Mouse (Mus musculus): ENCODE results near the gene Lrrc74a. TPM values are rescaled to one million over a fixed set of nuclear protein-coding genes. Genes with fewer than 3 reads are reported as not detected.

The Lrrc74a gene
- total and polyA plus RNA-seq, 3 experiments, result not detected

DNA sequence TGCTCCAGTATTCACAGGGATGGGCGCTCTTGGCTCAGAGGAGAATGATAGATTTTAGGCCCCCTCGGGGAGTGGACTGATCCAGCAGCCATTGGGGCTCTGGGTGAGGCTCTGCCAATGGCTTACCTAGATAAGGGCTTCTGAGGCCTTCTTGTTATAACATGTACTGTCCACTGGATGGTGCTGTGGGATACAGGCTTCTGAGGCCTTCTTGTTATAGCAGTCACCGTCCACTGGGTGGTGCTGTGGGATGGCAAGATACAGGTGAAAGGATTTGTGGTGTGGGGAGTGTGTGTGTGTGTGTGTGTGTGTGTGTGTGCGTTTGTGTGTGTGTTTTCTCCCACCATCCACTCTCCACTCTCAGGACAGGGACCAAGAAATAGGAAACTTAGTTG is 61.7 kb downstream of the Lrrc74a start:
- Histone ChIP-seq H3K4me3 (replicated peaks in 1 of 3; ENCODE audit: low read depth in 2 of 3, low read length in 2 of 3, poor library complexity in 1 of 3) (no peak overlapping the region), H3K79me2 (replicated peaks; ENCODE audit: control insufficient read depth, extremely low read depth, insufficient read depth, poor library complexity, severe bottlenecking) (no peaks in the 10 kb centered on the region), H3K27me3 (replicated peaks) (no peaks in the 10 kb centered on the region), H3K4me1 (ENCODE audit: control insufficient read depth in 1 of 2, insufficient read depth in 2 of 2) (peaks cover 17 to 34% of the 10 kb centered on the region in 2 experiments), H3K9ac (ENCODE audit: insufficient read depth, low read depth) (peak overlapping the region; percentile 45), H3K27ac (ENCODE audit: insufficient read depth, low read depth) (peak overlapping the region; percentile 67), H3K9me3 (replicated peaks; ENCODE audit: low read length) (no peaks in the 10 kb centered on the region), H3K36me3 (replicated peaks in 1 of 2; ENCODE audit: control insufficient read depth in 1 of 2, insufficient read depth in 1 of 2, low read length in 1 of 2) (no peaks in the 10 kb centered on the region), H3K4me2 (ENCODE audit: insufficient read depth, low read depth, poor library complexity, severe bottlenecking) (peak overlapping the region; percentile 69)
- in situ Hi-C loops (cut with MboI; ENCODE audit: low pct_ligation_motif_present, low pct_unique_long_range_greater_than_20kb, low sequenced_read_pairs) (loop anchor here (5.0 kb wide), 1 partner anchor 111 kb away; no protein-coding TSS in a partner anchor), dilution Hi-C loops (cut with MboI; ENCODE audit: extremely low pct_ligation_motif_present, extremely low pct_unique_long_range_greater_than_20kb, low sequenced_read_pairs) (no loop called here)
- TF ChIP-seq ZC3H11A (IDR thresholded peaks at IDR 0.05; ENCODE audit: low read depth, low read length), result peak; percentile 98
- no peak for TF ChIP-seq PAX5 (IDR thresholded peaks at IDR 0.05; ENCODE audit: low read length)
- peak; percentile 91; the same call in 1 of the 2 replicates for TF ChIP-seq NELFE (IDR thresholded peaks at IDR 0.05; ENCODE audit: low read depth, low read length)
- peak; percentile 59 for TF ChIP-seq IRF4 (IDR thresholded peaks at IDR 0.05; ENCODE audit: low read depth, low read length)
- no peak for TF ChIP-seq KAT2A (IDR thresholded peaks at IDR 0.05; ENCODE audit: insufficient replicate concordance, low read length)
- TF ChIP-seq USF2 (conservative IDR thresholded peaks at IDR 0.05; ENCODE audit: low read depth, low read length), result no peak
- no peak for TF ChIP-seq MAX (IDR thresholded peaks at IDR 0.05; ENCODE audit: low read length)
- TF ChIP-seq JUND (conservative IDR thresholded peaks at IDR 0.05; ENCODE audit: low read depth, low read length), result peak; percentile 46; the same call in 1 of the 2 replicates
- peak; percentile 55; the same call in 1 of the 2 replicates for TF ChIP-seq NRF1 (IDR thresholded peaks at IDR 0.05; ENCODE audit: low read depth, low read length)
- TF ChIP-seq TBP (conservative IDR thresholded peaks at IDR 0.05; ENCODE audit: low read depth, low read length), result no peak
- no peak for TF ChIP-seq MAFK (IDR thresholded peaks at IDR 0.05; ENCODE audit: insufficient replicate concordance, low read length)
- TF ChIP-seq SIN3A (IDR thresholded peaks at IDR 0.05; ENCODE audit: low read length), result peak; percentile 83
- no peak for TF ChIP-seq CHD1 (IDR thresholded peaks at IDR 0.05; ENCODE audit: low read depth, low read length)
- TF ChIP-seq MYC (IDR thresholded peaks at IDR 0.05; ENCODE audit: low read depth, low read length), result no peak
- no peak for TF ChIP-seq POLR2AphosphoS2 (IDR thresholded peaks at IDR 0.05; ENCODE audit: low read depth, low read length)
- no peak for TF ChIP-seq GABPA (IDR thresholded peaks at IDR 0.05; ENCODE audit: insufficient replicate concordance, low read depth, low read length)
- TF ChIP-seq SMC3 (IDR thresholded peaks at IDR 0.05; ENCODE audit: low read depth, low read length), result peak; percentile 100
- no peak for TF ChIP-seq EP300 (IDR thresholded peaks at IDR 0.05; ENCODE audit: low read length)
- peak; percentile 94 to 100 for TF ChIP-seq CTCF (conservative IDR thresholded peaks at IDR 0.05 in 1 of 2, IDR thresholded peaks at IDR 0.05 in 1 of 2; ENCODE audit: low read depth in 2 of 2, low read length in 2 of 2)
- peak; percentile 65; the same call in 1 of the 2 replicates for TF ChIP-seq MEF2A (IDR thresholded peaks at IDR 0.05; ENCODE audit: borderline replicate concordance, low read depth, low read length)
- TF ChIP-seq ZMIZ1 (IDR thresholded peaks at IDR 0.05; ENCODE audit: low read depth, low read length), result no peak
- no peak for TF ChIP-seq USF1 (IDR thresholded peaks at IDR 0.05; ENCODE audit: low read depth, low read length)
- no peak for TF ChIP-seq JUN (IDR thresholded peaks at IDR 0.05; ENCODE audit: insufficient read depth, low read depth, low read length)
- peak; percentile 63 for TF ChIP-seq ZNF384 (IDR thresholded peaks at IDR 0.05; ENCODE audit: low read depth, low read length)
- no peak; the same call in none of the 2 replicates for TF ChIP-seq RAD21 (IDR thresholded peaks at IDR 0.05; ENCODE audit: low read depth, low read length)
- TF ChIP-seq CHD2 (IDR thresholded peaks at IDR 0.05; ENCODE audit: low read length), result no peak; the same call in 1 of the 2 replicates
- TF ChIP-seq BHLHE40 (IDR thresholded peaks at IDR 0.05; ENCODE audit: low read depth, low read length), result no peak
- no peak for TF ChIP-seq ZKSCAN1 (IDR thresholded peaks at IDR 0.05; ENCODE audit: borderline replicate concordance, low read depth, low read length)
- TF ChIP-seq RCOR1 (conservative IDR thresholded peaks at IDR 0.05; ENCODE audit: low read depth, low read length), result no peak; the same call in 1 of the 2 replicates
- peak; percentile 77; the same call in 1 of the 2 replicates for TF ChIP-seq MAZ (IDR thresholded peaks at IDR 0.05; ENCODE audit: low read depth, low read length)
- 0 out of 2 replicates have a peak, but pooled peaks have one; percentile 5 for TF ChIP-seq E2F4 (IDR thresholded peaks at IDR 0.05; ENCODE audit: insufficient replicate concordance, low read depth, low read length)
- TF ChIP-seq HCFC1 (IDR thresholded peaks at IDR 0.05; ENCODE audit: low read depth, low read length), result peak; percentile 28; the same call in 1 of the 2 replicates
- no peak for TF ChIP-seq MXI1 (IDR thresholded peaks at IDR 0.05; ENCODE audit: low read depth, low read length)
- TF ChIP-seq ETS1 (conservative IDR thresholded peaks at IDR 0.05; ENCODE audit: low read depth, low read length), result no peak
- TF ChIP-seq UBTF (IDR thresholded peaks at IDR 0.05; ENCODE audit: low read depth, low read length), result no peak
- 0 out of 2 replicates have a peak, but pooled peaks have one; percentile 53 for TF ChIP-seq TCF12 (IDR thresholded peaks at IDR 0.05; ENCODE audit: low read depth, low read length)
- TF ChIP-seq POLR2A (IDR thresholded peaks at IDR 0.05; ENCODE audit: low read depth, low read length), result 0 out of 2 replicates have a peak, but pooled peaks have one; percentile 2
- no peak for TF ChIP-seq ELF1 (IDR thresholded peaks at IDR 0.05; ENCODE audit: low read depth, low read length)
- DNase-seq (ENCODE audit: extremely low read depth), result peak; percentile 93

Data from CH12.LX (cell line).